Mouse (Mus musculus) kidney, postnatal 14 days (tissue): Measurements from ENCODE around the gene Cyfip2.

Source experiments
- DNase-seq: peaks from one replicate; pipeline ENCODE4 v3.0.0; 2022; ENCODE audit warnings: mixed read lengths

The Cyfip2 gene

GRCm38 (mm10) chr11:46177246-46178043, 135.2 kb downstream of the Cyfip2 start:
- no peak for DNase-seq

- no peak for DNase-seq
These were observed 136.5 kb downstream of the Cyfip2 start for GRCm38 (mm10) chr11:46176155-46176554.

- no peak for DNase-seq
These were observed 140.5 kb downstream of the Cyfip2 start for GRCm38 (mm10) chr11:46172128-46172527.

- no peak for DNase-seq
These were observed 142.8 kb downstream of the Cyfip2 start for GRCm38 (mm10) chr11:46169908-46170307.

- no peak for DNase-seq
These were observed 144.2 kb downstream of the Cyfip2 start for GRCm38 (mm10) chr11:46168506-46168905.

- DNase-seq = peak; percentile 27
These were observed 146.6 kb downstream of the Cyfip2 start, which contains the start of gene Nipal4 for GRCm38 (mm10) chr11:46165866-46166585. Nipal4 (minus strand) TSS chr11:46166508.

GRCm38 (mm10) chr11:46157462-46157861, 155.2 kb downstream of the Cyfip2 start:
- no peak for DNase-seq

GRCm38 (mm10) chr11:46156945-46157344, 155.7 kb downstream of the Cyfip2 start:
- no peak for DNase-seq

GRCm38 (mm10) chr11:46146619-46147018, 166.0 kb downstream of the Cyfip2 start:
- no peak for DNase-seq

GRCm38 (mm10) chr11:46145163-46145875, 167.3 kb downstream of the Cyfip2 start:
- DNase-seq = no peak
